Comparison of ENCODE assay signal across 20 mouse cellular contexts in the genomic region with DNA sequence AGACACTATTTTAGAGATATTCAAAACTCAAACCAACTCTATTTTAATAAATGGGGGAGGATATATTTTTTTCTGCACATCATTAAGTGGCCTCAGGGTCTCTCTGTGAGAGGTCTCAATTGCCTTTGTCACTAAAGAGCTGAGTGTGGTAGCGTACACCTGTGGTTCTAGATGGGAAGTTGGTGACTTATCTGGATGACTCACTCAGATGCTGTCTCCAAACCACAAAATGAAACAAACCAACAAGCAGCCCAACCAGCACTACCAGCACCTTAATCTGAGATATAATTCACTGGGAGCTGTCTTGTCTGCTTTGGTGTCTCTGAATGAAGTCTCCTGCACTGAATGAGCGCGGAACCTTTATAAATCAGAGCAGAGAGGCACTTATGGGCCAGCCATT. TPM values are rescaled to one million over a fixed set of nuclear protein-coding genes. Genes with fewer than 3 reads are reported as not detected.
DNase-seq lines count a peak whose midpoint lies in the region; ATAC-seq and TF ChIP-seq lines count a peak whose summit lies in the region.
"Had no signal": no experiment of that assay in that cellular context is flagged by ENCODE, and none has a peak within 500 bp of the region (broad histone marks: within the 10 kb centered on the region; RNA-seq: fewer than 3 reads in every experiment).

No protein-coding gene starts in this region.

- H3K27me3 ChIP-seq in G1E (ENCODE audit: insufficient read depth, low read length), result no peaks in the 10 kb centered on the region
- H3K27me3 ChIP-seq: embryonic facial prominence, embryonic 15.5 days; limb, embryonic 13.5 days; liver, embryonic 13.5 days; midbrain, embryonic 15.5 days had no signal

- H3K9me3 ChIP-seq in G1E (replicated peaks), result no peaks in the 10 kb centered on the region
- H3K9me3 ChIP-seq: embryonic facial prominence, embryonic 15.5 days; liver, embryonic 13.5 days; midbrain, embryonic 15.5 days had no signal

- no peak overlapping the region for H3K4me3 ChIP-seq in G1E (ENCODE audit: low read depth, low read length)
- H3K4me3 ChIP-seq: embryonic facial prominence, embryonic 15.5 days; limb, embryonic 13.5 days; liver, embryonic 13.5 days; midbrain, embryonic 15.5 days; myocyte had no signal

- no peak for TF ChIP-seq CTCF in G1E (IDR thresholded peaks at IDR 0.05; ENCODE audit: low read depth, low read length)

- DNase-seq in 416B (ENCODE audit: low read depth) (peak; percentile 93), G1E (ENCODE audit: low spot score) (peak; percentile 1)
- peak; percentile 4 for DNase-seq in naive thymus-derived CD4-positive, alpha-beta T cell, adult 2 months (ENCODE audit: low read depth)
- DNase-seq in left cerebral cortex, adult 8-10 months (ENCODE audit: low spot score in 2 of 2), result no peak
- no peak for DNase-seq in urinary bladder, adult 2 months (ENCODE audit: low spot score)
- DNase-seq in kidney, adult 11 months, result no peak
- DNase-seq: adrenal gland, adult 8-10 months; cerebellum, postnatal 14 days; heart, postnatal 10 days; liver, embryonic 13.5 days; lung, embryonic 14.5 days; right cerebral cortex, postnatal 25 days; thymus, adult 18-20 months had no signal

- ATAC-seq in G1E (ENCODE audit: extremely low read depth, insufficient number of reproducible peaks, low FRiP score, poor library complexity, severe bottlenecking), result peak; percentile 45
- ATAC-seq in granulocyte monocyte progenitor cell, adult 5-6 weeks (replicated peaks; ENCODE audit: poor library complexity, severe bottlenecking), result peak; percentile 58; the same call in 1 of the 2 replicates
- ATAC-seq: forebrain, embryonic 16.5 days; intestine, postnatal 0 days; midbrain, embryonic 15.5 days had no signal

- peaks cover 11% of the 10 kb centered on the region for H3K36me3 ChIP-seq in G1E (replicated peaks)
- H3K36me3 ChIP-seq: embryonic facial prominence, embryonic 15.5 days; liver, embryonic 13.5 days; midbrain, embryonic 15.5 days had no signal

- H3K4me1 ChIP-seq in G1E (ENCODE audit: insufficient read depth, low read depth, low read length), result peaks cover 3% of the 10 kb centered on the region
- H3K4me1 ChIP-seq: embryonic facial prominence, embryonic 15.5 days; limb, embryonic 13.5 days; liver, embryonic 13.5 days; midbrain, embryonic 15.5 days had no signal

RNA-seq across cellular contexts. Expression of a gene that starts 51.5 kb away (rescaled TPM):
- 35.1 and 42.5 TPM in 2 replicates for total RNA-seq in G1E (2014; fragmentation: Nextera tagmentation)
- total RNA-seq in G1E (2017), result 66.5 and 68.9 TPM in 2 replicates
- 24.5 and 26.8 TPM in 2 replicates for polyA plus RNA-seq in G1E (2012)
- 21.5 and 23.6 TPM in 2 replicates for total RNA-seq in granulocyte monocyte progenitor cell, adult 5-6 weeks (2014; fragmentation: Nextera tagmentation)
- total RNA-seq in granulocyte monocyte progenitor cell, adult 5-6 weeks (2017), result 33.9 and 42.4 TPM in 2 replicates
- total RNA-seq in left cerebral cortex, adult 8-10 months (2022), result 10 to 100 TPM; 10.5 to 11.7 (median 10.7) TPM
- polyA plus RNA-seq in urinary bladder, adult 2 months (2012; rRNA removed), result 26.8 and 29.1 TPM in 2 replicates

Comparison
In these comparisons a context has a peak if more than half of its experiments do, and no peak if none do; other contexts are left out.
1. DNase-seq: peak in 416B (single experiment), G1E (single experiment) and naive thymus-derived CD4-positive, alpha-beta T cell, adult 2 months (single experiment); none in left cerebral cortex, adult 8-10 months (0 of 2), urinary bladder, adult 2 months (single experiment) and kidney, adult 11 months (single experiment).